Mouse (Mus musculus) layer of hippocampus, adult 9-11 months (tissue): ENCODE measurements at regions not wholly inside any gene's neighbourhood (a gene's known extent, or its start where the extent isn't known, plus 50 kb on each side); places are given as distances from the start of the nearest gene placed in this dataset.
A peak's percentile ranks its signal among the peaks of the same experiment; 100 is the strongest.

Source experiments
- DNase-seq: peaks from one replicate; pipeline ENCODE4 v3.0.0; 2022

- no peak for DNase-seq
These were observed 111.2 kb upstream of the Arl4c start for GRCm38 (mm10) chr1:88813200-88813599.

GRCm38 (mm10) chr1:88816376-88816945, 114.4 kb upstream of the Arl4c start:
- DNase-seq, result peak; percentile 14

GRCm38 (mm10) chr1:88825215-88825614, 123.2 kb upstream of the Arl4c start:
- DNase-seq, result no peak

GRCm38 (mm10) chr1:88838661-88839274, 136.7 kb upstream of the Arl4c start:
- no peak for DNase-seq

GRCm38 (mm10) chr1:88839407-88839976, 137.5 kb upstream of the Arl4c start:
- no peak for DNase-seq

- DNase-seq, result peak; percentile 62
These were observed 138.1 kb upstream of the Arl4c start for GRCm38 (mm10) chr1:88839977-88840628.

- DNase-seq, result no peak
These were observed 139.1 kb upstream of the Arl4c start for GRCm38 (mm10) chr1:88840991-88841592.

GRCm38 (mm10) chr1:88847333-88848091, 145.5 kb upstream of the Arl4c start:
- DNase-seq, result no peak

GRCm38 (mm10) chr1:88848246-88848645, 146.2 kb upstream of the Arl4c start:
- no peak for DNase-seq

GRCm38 (mm10) chr1:88849421-88849820, 147.4 kb upstream of the Arl4c start:
- DNase-seq, result no peak

GRCm38 (mm10) chr1:88851931-88852330, 149.9 kb upstream of the Arl4c start:
- no peak for DNase-seq

GRCm38 (mm10) chr1:88860871-88861589, 159.0 kb upstream of the Arl4c start:
- DNase-seq, result no peak

- DNase-seq, result no peak
These were observed 159.5 kb upstream of the Arl4c start for GRCm38 (mm10) chr1:88861590-88861935.

- no peak for DNase-seq
These were observed 163.4 kb upstream of the Arl4c start for GRCm38 (mm10) chr1:88865436-88865835.

GRCm38 (mm10) chr1:88866571-88866970, 164.6 kb upstream of the Arl4c start:
- DNase-seq, result no peak

GRCm38 (mm10) chr1:88867138-88867537, 165.1 kb upstream of the Arl4c start:
- DNase-seq, result no peak

GRCm38 (mm10) chr1:88869885-88870284, 167.9 kb upstream of the Arl4c start:
- no peak for DNase-seq

- DNase-seq, result no peak
These were observed 173.3 kb upstream of the Arl4c start for GRCm38 (mm10) chr1:88875356-88875755.

GRCm38 (mm10) chr1:88877441-88877840, 175.4 kb upstream of the Arl4c start:
- no peak for DNase-seq

- DNase-seq, result no peak
These were observed 176.8 kb upstream of the Arl4c start for GRCm38 (mm10) chr1:88878831-88879230.

- DNase-seq, result no peak
These were observed 177.3 kb upstream of the Arl4c start for GRCm38 (mm10) chr1:88879367-88879766.

- DNase-seq, result no peak
These were observed 179.2 kb upstream of the Sh3bp4 start for GRCm38 (mm10) chr1:88891041-88891440.
